Mouse (Mus musculus) lung, postnatal 0 days (tissue): Measurements from ENCODE around the gene Prkce. TPM values are rescaled to one million over a fixed set of nuclear protein-coding genes. Genes with fewer than 3 reads are reported as not detected.

Experiments
- ATAC-seq: fragments of 200-750 bp; cut with Nextera tagmentation; 2 replicates; pipeline ENCODE4 v1.8.0; 2017; ENCODE audit warnings: moderate library complexity
- DNase-seq: peaks from one replicate; pipeline ENCODE4 v3.0.0-alpha.2; 2016; ENCODE audit warnings: low spot score
- H3K27ac ChIP-seq: fragments of 300-500 bp; sonication (generic); 2 replicates; pipeline ENCODE4 v1.5.1; 2014; ENCODE audit warnings: antibody characterized with exemption, mild to moderate bottlenecking, low read length, mixed read lengths
- H3K27me3 ChIP-seq: fragments of 300-500 bp; sonication (generic); replicated peaks from 2 replicates; pipeline ENCODE4 v1.6.1; 2014; ENCODE audit warnings: low read length, mixed read lengths; ENCODE audit not compliant: insufficient read depth
- H3K36me3 ChIP-seq: fragments of 300-500 bp; sonication (generic); 2 replicates; pipeline ENCODE4 v1.6.1; 2014; ENCODE audit warnings: low read length, mixed read lengths; ENCODE audit not compliant: insufficient read depth
- H3K4me1 ChIP-seq: fragments of 300-500 bp; sonication (generic); 2 replicates; pipeline ENCODE4 v1.6.1; 2014; ENCODE audit warnings: antibody characterized with exemption, low read depth, low read length, mixed read lengths; ENCODE audit not compliant: insufficient read depth
- H3K4me2 ChIP-seq: fragments of 300-500 bp; sonication (generic); replicated peaks from 2 replicates; pipeline ENCODE4 v1.6.1; 2014; ENCODE audit warnings: low read depth, mild to moderate bottlenecking, low read length, moderate library complexity, mixed read lengths
- H3K4me3 ChIP-seq: fragments of 300-500 bp; sonication (generic); 2 replicates; pipeline ENCODE4 v1.5.1; 2014; ENCODE audit warnings: low read depth, low read length
- H3K9ac ChIP-seq: fragments of 300-500 bp; sonication (generic); replicated peaks from 2 replicates; pipeline ENCODE4 v1.6.1; 2014; ENCODE audit warnings: low read depth, mild to moderate bottlenecking
- H3K9me3 ChIP-seq: fragments of 300-500 bp; sonication (generic); 2 replicates; pipeline ENCODE4 v1.6.1; 2016; ENCODE audit warnings: low read length, mixed read lengths
- CTCF ChIP-seq: IDR thresholded peaks from 2 replicates; pipeline ENCODE4 v1.5.1; 2016; ENCODE audit warnings: antibody characterized with exemption, mild to moderate bottlenecking
- EP300 ChIP-seq: IDR thresholded peaks from 2 replicates; pipeline ENCODE4 v1.6.1; 2016; ENCODE audit warnings: antibody characterized with exemption, mild to moderate bottlenecking, control low read depth
- WGBS: fragments of 180-500 bp; shearing (Covaris S2); extraction: QIAGEN DNeasy Blood & Tissue Kit; methylation state at CpG from one replicate; pipeline ENCODE4 v1.1.7; 2014; 5-methylcytosine and 5-hydroxymethylcytosine counted together
- polyA plus RNA-seq: library from polyadenylated mRNA; unstranded; fragments of >200 nt; fragmentation: Nextera tagmentation; extraction: Ambion mirVana; gene quantifications from 2 replicates; pipeline ENCODE4 v1.2.1, GENCODE M21; 2015

Gene Prkce
- polyA plus RNA-seq, 1 experiment from 2014 or later: 10.6 TPM

DNA sequence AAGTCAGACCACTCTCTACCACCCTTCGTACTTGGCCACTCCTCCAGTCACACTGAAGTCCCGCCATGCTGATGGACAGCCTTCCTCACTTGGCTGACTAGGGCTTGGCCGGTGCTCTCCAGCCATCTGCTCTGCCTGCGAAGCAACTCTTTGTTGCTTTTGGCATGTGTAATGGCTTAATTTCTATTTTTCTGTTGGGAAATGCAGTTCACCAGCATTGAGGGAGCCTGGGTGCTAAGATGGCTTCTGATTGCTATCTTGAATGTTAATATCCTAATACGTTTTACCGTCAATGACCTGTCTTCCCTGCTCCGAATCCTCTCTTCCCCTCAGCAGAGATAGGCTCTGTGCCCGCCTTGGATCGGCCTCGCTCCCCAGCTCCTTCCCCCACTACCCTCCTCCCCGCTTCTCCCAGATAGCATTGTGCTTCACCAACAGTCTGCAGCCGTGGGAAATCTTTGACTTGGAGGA lies 183.2 kb downstream of the Prkce start:
- DNase-seq (peak; percentile 62), ATAC-seq (peak; percentile 69)
- no peak for TF ChIP-seq CTCF
- TF ChIP-seq EP300: no peak

DNA sequence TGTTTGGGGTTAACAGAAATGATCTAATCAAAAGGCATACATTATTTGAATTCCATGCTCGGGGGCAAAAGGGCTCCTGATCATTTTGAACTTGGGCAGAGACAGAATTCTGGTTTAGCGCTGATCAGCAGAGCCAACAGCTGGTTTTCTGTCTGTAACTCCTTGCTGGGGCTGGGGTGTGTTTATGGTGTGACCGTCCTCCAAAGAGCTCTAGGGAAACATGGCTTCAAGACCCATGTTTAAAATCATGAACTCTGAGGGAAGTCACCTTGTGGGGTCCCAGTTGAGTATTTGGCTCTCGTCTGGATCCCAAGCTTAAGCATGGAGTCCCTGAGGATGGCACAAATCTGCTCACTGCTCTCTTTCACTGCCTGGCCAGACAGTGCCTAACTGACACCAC lies 183.7 kb downstream of the Prkce start:
- 56% methylated on average over 4 of the region's 4 CpGs for WGBS
- Histone ChIP-seq H3K27me3 (no peaks in the 10 kb centered on the region), H3K9me3 (no peaks in the 10 kb centered on the region), H3K27ac (peak overlapping the region; percentile 43), H3K4me1 (peaks cover 19% of the 10 kb centered on the region), H3K9ac (no peak overlapping the region), H3K4me3 (no peak overlapping the region), H3K36me3 (no peaks in the 10 kb centered on the region), H3K4me2 (peak overlapping the region; percentile 17)
- peak; percentile 36; the same call in 1 of the 2 replicates for ATAC-seq
- peak; percentile 32 for DNase-seq
- TF ChIP-seq EP300 (0 out of 2 replicates have a peak, but pooled peaks have one; percentile 18), CTCF (no peak)

More for the DNA sequence above, 183.2 kb downstream of the Prkce start:
- no peaks in the 10 kb centered on the region for H3K9me3 ChIP-seq
- H3K4me3 ChIP-seq: no peak overlapping the region
- H3K9ac ChIP-seq: no peak overlapping the region
- H3K4me2 ChIP-seq: peak overlapping the region; percentile 17
- WGBS: 51% methylated on average over 12 of the region's 12 CpGs
- no peaks in the 10 kb centered on the region for H3K36me3 ChIP-seq
- peak overlapping the region; percentile 43 for H3K27ac ChIP-seq
- H3K4me1 ChIP-seq: peaks cover 15% of the 10 kb centered on the region
- H3K27me3 ChIP-seq: no peaks in the 10 kb centered on the region

- no peak overlapping the region for H3K27ac ChIP-seq
- H3K36me3 ChIP-seq: no peaks in the 10 kb centered on the region
- DNase-seq: no peak
- H3K9ac ChIP-seq: no peak overlapping the region
- TF ChIP-seq CTCF (no peak), EP300 (no peak)
- H3K9me3 ChIP-seq: no peaks in the 10 kb centered on the region
- no peak for ATAC-seq
- no peak overlapping the region for H3K4me2 ChIP-seq
- no peak overlapping the region for H3K4me3 ChIP-seq
- 87% methylated on average over 12 of the region's 12 CpGs for WGBS
- H3K27me3 ChIP-seq: no peaks in the 10 kb centered on the region
- peaks cover 19% of the 10 kb centered on the region for H3K4me1 ChIP-seq
Measured at GRCm38 (mm10) chr17:86352247-86353037, 184.9 kb downstream of the Prkce start.

- H3K4me3 ChIP-seq: no peak overlapping the region
- WGBS: 39% methylated on average over 4 of the region's 4 CpGs
Measured at GRCm38 (mm10) chr17:86353679-86354078, 186.1 kb downstream of the Prkce start.

DNA sequence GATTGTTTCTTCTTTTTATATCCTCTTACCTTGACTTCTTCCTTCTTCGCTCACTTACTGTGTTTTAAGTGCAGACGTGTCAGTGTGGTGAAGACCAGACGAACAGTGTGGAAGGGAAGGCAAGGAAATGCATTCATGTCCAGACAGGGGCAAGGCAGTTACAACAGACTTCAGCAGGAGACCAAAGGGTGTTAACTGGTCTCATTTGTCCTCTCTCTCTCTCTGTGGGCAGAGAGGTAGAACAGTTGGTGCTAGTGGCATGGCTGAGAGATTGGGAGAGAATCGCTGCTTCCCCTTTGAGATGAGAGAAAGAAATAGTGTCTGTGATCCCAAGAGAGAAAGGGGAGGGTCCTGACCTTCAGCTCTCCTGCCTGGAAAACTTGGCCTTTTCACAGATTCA lies 186.5 kb downstream of the Prkce start:
- H3K9me3 ChIP-seq: no peaks in the 10 kb centered on the region
- H3K27me3 ChIP-seq: no peaks in the 10 kb centered on the region
- no peak overlapping the region for H3K27ac ChIP-seq
- ATAC-seq (no peak), DNase-seq (no peak)
- no peak overlapping the region for H3K9ac ChIP-seq
- TF ChIP-seq CTCF (no peak), EP300 (no peak)
- no peak overlapping the region for H3K4me2 ChIP-seq
- no peaks in the 10 kb centered on the region for H3K36me3 ChIP-seq
- WGBS: 82% methylated on average over 4 of the region's 4 CpGs
- H3K4me1 ChIP-seq: peaks cover 19% of the 10 kb centered on the region
- no peak overlapping the region for H3K4me3 ChIP-seq

More at GRCm38 (mm10) chr17:86353679-86354078, 186.1 kb downstream of the Prkce start:
- no peaks in the 10 kb centered on the region for H3K36me3 ChIP-seq
- H3K4me2 ChIP-seq: no peak overlapping the region
- ATAC-seq (no peak), DNase-seq (no peak)
- H3K27ac ChIP-seq: no peak overlapping the region
- H3K9ac ChIP-seq: no peak overlapping the region
- no peaks in the 10 kb centered on the region for H3K9me3 ChIP-seq
- peaks cover 19% of the 10 kb centered on the region for H3K4me1 ChIP-seq
- TF ChIP-seq EP300: no peak
- TF ChIP-seq CTCF: no peak
- H3K27me3 ChIP-seq: no peaks in the 10 kb centered on the region

DNA sequence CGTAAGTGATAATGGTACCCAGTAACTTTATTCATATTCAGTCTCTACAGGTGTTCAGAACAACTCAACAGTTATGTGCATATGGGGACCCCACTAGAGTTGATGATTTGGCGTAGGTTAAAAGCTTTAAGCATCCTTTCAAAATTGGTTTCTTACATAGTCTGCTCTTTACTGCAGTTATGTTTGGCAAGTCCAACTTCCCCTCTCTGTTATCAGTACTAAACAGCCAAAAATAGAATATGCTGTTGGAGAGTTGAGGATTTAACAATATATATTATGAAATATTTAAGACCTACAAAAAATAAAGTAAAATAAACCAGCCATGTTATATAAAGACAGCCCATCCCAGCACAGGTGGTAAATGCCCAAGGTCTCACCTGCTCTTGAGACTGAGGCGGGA lies 187.3 kb downstream of the Prkce start:
- ATAC-seq (no peak), DNase-seq (no peak)
- Histone ChIP-seq H3K4me1 (peaks cover 19% of the 10 kb centered on the region), H3K27me3 (no peaks in the 10 kb centered on the region), H3K9me3 (no peaks in the 10 kb centered on the region), H3K9ac (no peak overlapping the region), H3K4me2 (no peak overlapping the region), H3K4me3 (no peak overlapping the region), H3K27ac (no peak overlapping the region), H3K36me3 (no peaks in the 10 kb centered on the region)
- TF ChIP-seq CTCF (no peak), EP300 (no peak)
- WGBS: 54% methylated on average over 3 of the region's 3 CpGs
